Mouse (Mus musculus) liver, embryonic 14.5 days (tissue): Measurements from ENCODE around the gene Smad3.
A peak's percentile ranks its signal among the peaks of the same experiment; 100 is the strongest.

Experiments used
- CTCF ChIP-seq: IDR thresholded peaks from 2 replicates; pipeline ENCODE4 v1.5.1; 2016; ENCODE audit warnings: antibody characterized with exemption, low read depth, control low read depth
- EP300 ChIP-seq: IDR thresholded peaks from 2 replicates; pipeline ENCODE4 v1.6.1; 2016; ENCODE audit warnings: antibody characterized with exemption, low read depth

DNA sequence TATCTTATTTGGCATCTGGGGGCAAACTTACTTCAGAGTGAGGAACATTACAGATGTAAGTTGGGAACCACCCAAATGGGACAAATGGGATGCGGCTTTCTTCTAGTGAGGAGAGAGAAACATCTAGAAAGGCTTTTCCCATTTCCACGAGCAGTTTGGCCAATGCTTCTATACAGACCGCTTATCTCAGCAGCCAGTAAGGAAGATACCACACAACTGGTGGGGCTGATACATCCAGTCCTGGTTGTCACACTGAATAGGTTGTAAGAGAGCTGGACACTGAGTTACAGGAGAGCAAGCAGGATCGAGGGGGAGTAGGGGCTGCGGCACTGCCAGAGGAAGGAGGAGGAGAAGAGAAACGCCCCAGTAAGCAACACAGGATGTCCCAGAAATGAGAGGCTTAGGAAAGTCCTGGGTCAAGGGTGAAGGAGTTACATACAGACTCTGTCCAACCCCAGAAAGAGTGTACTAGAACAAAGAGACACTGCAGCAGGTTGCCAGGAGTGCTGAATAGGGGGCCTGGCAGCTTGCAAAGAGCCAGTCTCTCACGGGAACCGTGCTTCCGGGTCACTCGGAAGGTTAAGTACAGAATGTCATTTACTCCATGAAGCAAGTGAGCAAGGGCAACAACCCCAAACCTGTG lies 61.2 kb downstream of the Smad3 start:
- TF ChIP-seq CTCF (no peak), EP300 (peak; percentile 66)
